Mouse (Mus musculus) intestine, embryonic 14.5 days (tissue): ENCODE data around the gene Tfdp1. TPM values are rescaled to one million over a fixed set of nuclear protein-coding genes. Genes with fewer than 3 reads are reported as not detected.
"Not testable (repeated sequence)": the region's sequence is repeated elsewhere in the genome, so short reads cannot be mapped to it uniquely, and the experiment has no call there.

Experiments used
- ATAC-seq: fragments of 200-750 bp; cut with Nextera tagmentation; replicated peaks from 2 replicates; pipeline ENCODE4 v1.8.0; 2017; ENCODE audit warnings: low read depth, moderate number of reproducible peaks, moderate TSS enrichment, moderate library complexity; ENCODE audit not compliant: low FRiP score, low TSS enrichment
- DNase-seq: peaks from one replicate; pipeline ENCODE4 v3.0.0-alpha.2; 2018; ENCODE audit warnings: low spot score
- H3K27ac ChIP-seq: fragments of 300-500 bp; sonication (generic); 2 replicates; pipeline ENCODE4 v1.5.1; 2014; ENCODE audit warnings: low read depth, mild to moderate bottlenecking, control low read depth
- H3K27me3 ChIP-seq: fragments of 300-500 bp; sonication (generic); replicated peaks from 2 replicates; pipeline ENCODE4 v1.6.1; 2014; ENCODE audit warnings: low read length, control low read depth; ENCODE audit not compliant: control insufficient read depth, insufficient read depth
- H3K36me3 ChIP-seq: fragments of 300-500 bp; sonication (generic); 2 replicates; pipeline ENCODE4 v1.6.1; 2014; ENCODE audit warnings: low read length, control low read depth; ENCODE audit not compliant: control insufficient read depth, insufficient read depth
- H3K4me1 ChIP-seq: fragments of 300-500 bp; sonication (generic); replicated peaks from 2 replicates; pipeline ENCODE4 v1.6.1; 2014; ENCODE audit warnings: low read length, control low read depth, mixed read lengths; ENCODE audit not compliant: control insufficient read depth, insufficient read depth
- H3K4me2 ChIP-seq: fragments of 300-500 bp; sonication (generic); 2 replicates; pipeline ENCODE4 v1.6.1; 2014; ENCODE audit warnings: low read length
- H3K4me3 ChIP-seq: fragments of 300-500 bp; sonication (generic); 2 replicates; pipeline ENCODE4 v1.5.1; 2014; ENCODE audit warnings: low read depth, low read length, control low read depth, mixed read lengths
- H3K9ac ChIP-seq: fragments of 300-500 bp; sonication (generic); 2 replicates; pipeline ENCODE4 v1.6.1; 2014; ENCODE audit warnings: mild to moderate bottlenecking, low read length
- H3K9me3 ChIP-seq: fragments of 300-500 bp; sonication (generic); 2 replicates; pipeline ENCODE4 v1.6.1; 2016; ENCODE audit warnings: low read length, control low read depth; ENCODE audit not compliant: control insufficient read depth
- WGBS: fragments of 180-500 bp; shearing (Covaris S2); extraction: QIAGEN DNeasy Blood & Tissue Kit; methylation state at CpG from one replicate; pipeline ENCODE4 v1.1.7; 2014; 5-methylcytosine and 5-hydroxymethylcytosine counted together
- polyA plus RNA-seq: library from polyadenylated mRNA; unstranded; fragments of >200 nt; fragmentation: Nextera tagmentation; extraction: Ambion mirVana; gene quantifications from 2 replicates; pipeline ENCODE4 v1.2.1, GENCODE M21; 2014

Tfdp1 gene
- polyA plus RNA-seq, 1 experiment from 2014 or later: 186 TPM

GRCm38 (mm10) chr8:13306916-13307315 lies 31.6 kb upstream of the Tfdp1 start:
- no peak overlapping the region for H3K27ac ChIP-seq
- no peaks in the 10 kb centered on the region for H3K4me1 ChIP-seq
- H3K9me3 ChIP-seq: no peaks in the 10 kb centered on the region
- H3K4me3 ChIP-seq: no peak overlapping the region
- WGBS: 83% methylated on average over 9 of the region's 9 CpGs
- ATAC-seq (no peak), DNase-seq (no peak)
- H3K27me3 ChIP-seq: no peaks in the 10 kb centered on the region
- no peak overlapping the region for H3K4me2 ChIP-seq
- H3K36me3 ChIP-seq: peaks cover 25% of the 10 kb centered on the region
- no peak overlapping the region for H3K9ac ChIP-seq

- H3K9ac ChIP-seq: no peak overlapping the region
- H3K4me2 ChIP-seq: no peak overlapping the region
- no peak for DNase-seq
- H3K36me3 ChIP-seq: peaks cover 54% of the 10 kb centered on the region
- H3K9me3 ChIP-seq: no peaks in the 10 kb centered on the region
- no peaks in the 10 kb centered on the region for H3K27me3 ChIP-seq
- H3K27ac ChIP-seq: no peak overlapping the region
- WGBS: 75% methylated on average over 3 of the region's 3 CpGs
- H3K4me3 ChIP-seq: no peak overlapping the region
- no peaks in the 10 kb centered on the region for H3K4me1 ChIP-seq
- ATAC-seq: no peak
Observed at GRCm38 (mm10) chr8:13314922-13315321, 23.6 kb upstream of the Tfdp1 start.

- no peak overlapping the region for H3K4me2 ChIP-seq
- H3K4me3 ChIP-seq: no peak overlapping the region
- no peak overlapping the region for H3K27ac ChIP-seq
- H3K36me3 ChIP-seq: peaks cover 46% of the 10 kb centered on the region
- no peaks in the 10 kb centered on the region for H3K9me3 ChIP-seq
- no peak overlapping the region for H3K9ac ChIP-seq
- WGBS: 93% methylated on average over 10 of the region's 10 CpGs
- no peak for DNase-seq
- no peaks in the 10 kb centered on the region for H3K4me1 ChIP-seq
- ATAC-seq: no peak
- H3K27me3 ChIP-seq: no peaks in the 10 kb centered on the region
Observed at GRCm38 (mm10) chr8:13316671-13317070, 21.9 kb upstream of the Tfdp1 start.

GRCm38 (mm10) chr8:13326598-13326997 lies 12.0 kb upstream of the Tfdp1 start:
- H3K27ac ChIP-seq: no peak overlapping the region
- peak; percentile 69 for DNase-seq
- 36% methylated on average over 5 of the region's 5 CpGs for WGBS
- H3K4me1 ChIP-seq: no peaks in the 10 kb centered on the region
- no peak overlapping the region for H3K4me2 ChIP-seq
- no peaks in the 10 kb centered on the region for H3K27me3 ChIP-seq
- no peak; the same call in 1 of the 2 replicates for ATAC-seq
- H3K4me3 ChIP-seq: no peak overlapping the region
- H3K9ac ChIP-seq: no peak overlapping the region
- H3K36me3 ChIP-seq: peaks cover 9% of the 10 kb centered on the region
- no peaks in the 10 kb centered on the region for H3K9me3 ChIP-seq

- Histone ChIP-seq H3K4me2 (no peak overlapping the region), H3K4me1 (no peaks in the 10 kb centered on the region; the same call in 1 of the 2 replicates), H3K9me3 (no peaks in the 10 kb centered on the region), H3K9ac (no peak overlapping the region), H3K36me3 (no peaks in the 10 kb centered on the region), H3K27ac (no peak overlapping the region), H3K4me3 (no peak overlapping the region), H3K27me3 (no peaks in the 10 kb centered on the region)
- 40% methylated on average over 1 of the region's 1 CpGs for WGBS
- ATAC-seq (no peak), DNase-seq (no peak)
Observed at GRCm38 (mm10) chr8:13334671-13335070, 3.9 kb upstream of the Tfdp1 start.

- Histone ChIP-seq H3K36me3 (peaks cover 22% of the 10 kb centered on the region), H3K4me1 (peaks cover 12% of the 10 kb centered on the region)
- H3K9me3 ChIP-seq, H3K27ac ChIP-seq, H3K4me2 ChIP-seq, H3K27me3 ChIP-seq, H3K4me3 ChIP-seq, H3K9ac ChIP-seq, DNase-seq, ATAC-seq: not testable (repeated sequence)
- 66% methylated on average over 6 of the region's 6 CpGs for WGBS
Observed at GRCm38 (mm10) chr8:13337245-13337644, 1.3 kb upstream of the Tfdp1 start.

GRCm38 (mm10) chr8:13337678-13338077 lies 873 bp upstream of the Tfdp1 start:
- Histone ChIP-seq H3K9me3 (no peaks in the 10 kb centered on the region), H3K27me3 (no peaks in the 10 kb centered on the region), H3K27ac (no peak overlapping the region), H3K4me1 (peaks cover 12% of the 10 kb centered on the region), H3K4me2 (peak overlapping the region; percentile 61), H3K36me3 (peaks cover 27% of the 10 kb centered on the region), H3K9ac (no peak overlapping the region), H3K4me3 (no peak overlapping the region; the same call in 1 of the 2 replicates)
- ATAC-seq: no peak
- peak; percentile 57 for DNase-seq
- WGBS: 60% methylated on average over 3 of the region's 3 CpGs

GRCm38 (mm10) chr8:13338901-13339645 lies 522 bp downstream of the Tfdp1 start:
- H3K9me3 ChIP-seq: no peaks in the 10 kb centered on the region
- peak overlapping the region; percentile 91 for H3K9ac ChIP-seq
- no peaks in the 10 kb centered on the region for H3K27me3 ChIP-seq
- peak overlapping the region; percentile 75 for H3K27ac ChIP-seq
- under 1% methylated on average over 40 of the region's 70 CpGs for WGBS
- peak overlapping the region; percentile 69 for H3K4me3 ChIP-seq
- peaks cover 12% of the 10 kb centered on the region for H3K4me1 ChIP-seq
- DNase-seq (peak; percentile 76), ATAC-seq (peak; percentile 56)
- H3K36me3 ChIP-seq: peaks cover 40% of the 10 kb centered on the region
- peak overlapping the region; percentile 61 for H3K4me2 ChIP-seq

GRCm38 (mm10) chr8:13339646-13339990 lies 1.1 kb downstream of the Tfdp1 start:
- ATAC-seq (no peak), DNase-seq (peak; percentile 64)
- 6% methylated on average over 11 of the region's 11 CpGs for WGBS
- H3K36me3 ChIP-seq: peaks cover 45% of the 10 kb centered on the region
- no peaks in the 10 kb centered on the region for H3K9me3 ChIP-seq
- peak overlapping the region; percentile 91 for H3K9ac ChIP-seq
- no peaks in the 10 kb centered on the region for H3K27me3 ChIP-seq
- H3K27ac ChIP-seq: peak overlapping the region; percentile 75; the same call in 1 of the 2 replicates
- H3K4me3 ChIP-seq: peak overlapping the region; percentile 69
- H3K4me2 ChIP-seq: peak overlapping the region; percentile 61
- H3K4me1 ChIP-seq: peaks cover 12% of the 10 kb centered on the region
